Mouse (Mus musculus) brain, embryonic 14.5 days (tissue): ENCODE data around the gene Tnfaip2.

Source experiments
- CTCF ChIP-seq: fragments of 200-500 bp; IDR thresholded peaks from 2 replicates; pipeline ENCODE4 v1.5.1; 2012; ENCODE audit warnings: inconsistent platforms, mild to moderate bottlenecking, moderate library complexity, borderline replicate concordance; ENCODE audit not compliant: insufficient read depth, insufficient read length; ENCODE audit errors: extremely low read depth
- POLR2A ChIP-seq: fragments of 200-500 bp; IDR thresholded peaks from 2 replicates; pipeline ENCODE4 v1.6.1; 2012; ENCODE audit warnings: mild to moderate bottlenecking, inconsistent platforms, borderline replicate concordance; ENCODE audit not compliant: poor library complexity, insufficient read depth, insufficient read length, severe bottlenecking; ENCODE audit errors: extremely low read depth

DNA sequence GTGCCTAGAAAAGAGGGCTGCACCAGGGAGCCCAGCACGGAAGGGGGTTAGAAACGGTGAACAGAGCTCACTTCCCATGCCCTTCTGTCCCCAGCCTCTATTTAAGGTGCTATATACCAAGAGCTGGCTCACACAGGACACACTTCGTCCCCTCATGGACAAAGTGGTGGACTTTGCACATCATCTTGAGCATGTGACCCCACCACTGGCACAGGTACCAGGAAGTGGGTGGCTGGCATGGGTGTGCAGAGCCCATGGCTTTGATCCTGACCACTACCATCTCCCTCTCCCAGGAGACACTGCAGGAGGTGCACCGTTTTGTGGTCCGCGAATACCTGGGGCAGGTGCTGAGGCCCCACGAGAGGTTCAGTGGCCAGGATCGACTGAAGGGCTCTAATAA lies 13.9 kb upstream of the Tnfaip2 start:
- TF ChIP-seq CTCF (no peak), POLR2A (no peak)
